Mouse (Mus musculus) midbrain, embryonic 10.5 days (tissue): ENCODE data around the gene Padi2. TPM values are rescaled to one million over a fixed set of nuclear protein-coding genes. Genes with fewer than 3 reads are reported as not detected.
A peak's percentile ranks its signal among the peaks of the same experiment; 100 is the strongest.

Experiments
- DNase-seq: peaks from one replicate; pipeline ENCODE4 v3.0.0-alpha.2; 2017; ENCODE audit warnings: low spot score
- H3K27ac ChIP-seq: fragments of 300-500 bp; sonication (generic); replicated peaks from 2 replicates; pipeline ENCODE4 v1.5.1; 2016; ENCODE audit warnings: mild to moderate bottlenecking
- H3K27me3 ChIP-seq: fragments of 300-500 bp; sonication (generic); 2 replicates; pipeline ENCODE4 v1.6.1; 2016; ENCODE audit warnings: low read depth, mild to moderate bottlenecking; ENCODE audit not compliant: poor library complexity, severe bottlenecking
- H3K36me3 ChIP-seq: fragments of 300-500 bp; sonication (generic); 2 replicates; pipeline ENCODE4 v1.6.1; 2016; ENCODE audit warnings: mild to moderate bottlenecking, moderate library complexity
- H3K4me1 ChIP-seq: fragments of 300-500 bp; sonication (generic); 2 replicates; pipeline ENCODE4 v1.6.1; 2016
- H3K4me3 ChIP-seq: fragments of 300-500 bp; sonication (generic); 2 replicates; pipeline ENCODE4 v1.5.1; 2016; ENCODE audit warnings: mild to moderate bottlenecking, moderate library complexity
- H3K9me3 ChIP-seq: fragments of 300-500 bp; sonication (generic); replicated peaks from 2 replicates; pipeline ENCODE4 v1.6.1; 2016; ENCODE audit warnings: mild to moderate bottlenecking
- WGBS: fragments of 180-500 bp; shearing (Covaris S2); methylation state at CpG from one replicate; pipeline ENCODE4 v1.1.7; 2016; 5-methylcytosine and 5-hydroxymethylcytosine counted together
- polyA plus RNA-seq: library from polyadenylated mRNA; unstranded; fragments of >200 nt; fragmentation: Nextera tagmentation; extraction: Ambion mirVana; gene quantifications from 2 replicates; pipeline ENCODE4 v1.2.1, GENCODE M21; 2016

Padi2 gene
- polyA plus RNA-seq, 1 experiment from 2014 or later: 0.15 TPM

- H3K4me1 ChIP-seq: peaks cover 18% of the 10 kb centered on the region
- H3K9me3 ChIP-seq: no peaks in the 10 kb centered on the region
- H3K4me3 ChIP-seq: no peak overlapping the region
- no peaks in the 10 kb centered on the region for H3K36me3 ChIP-seq
- no peak for DNase-seq
- WGBS: 92% methylated on average over 10 of the region's 10 CpGs
- peaks cover 23% of the 10 kb centered on the region for H3K27me3 ChIP-seq
- no peak overlapping the region for H3K27ac ChIP-seq
Observed at GRCm38 (mm10) chr4:140912271-140912833, 6.2 kb downstream of the Padi2 start.

- Histone ChIP-seq H3K27me3 (peaks cover 11% of the 10 kb centered on the region), H3K4me3 (no peak overlapping the region), H3K9me3 (no peaks in the 10 kb centered on the region), H3K4me1 (peaks cover 18% of the 10 kb centered on the region), H3K36me3 (no peaks in the 10 kb centered on the region), H3K27ac (no peak overlapping the region)
- 89% methylated on average over 9 of the region's 9 CpGs for WGBS
- no peak for DNase-seq
Observed at GRCm38 (mm10) chr4:140913565-140913964, 7.4 kb downstream of the Padi2 start.

GRCm38 (mm10) chr4:140914731-140915131 lies 8.6 kb downstream of the Padi2 start:
- Histone ChIP-seq H3K4me3 (no peak overlapping the region), H3K27ac (peak overlapping the region; percentile 63), H3K36me3 (no peaks in the 10 kb centered on the region), H3K27me3 (peaks cover 1% of the 10 kb centered on the region; the same call in 1 of the 2 replicates), H3K9me3 (no peaks in the 10 kb centered on the region), H3K4me1 (peaks cover 22% of the 10 kb centered on the region)
- 55% methylated on average over 6 of the region's 6 CpGs for WGBS
- DNase-seq: no peak

GRCm38 (mm10) chr4:140915235-140915634 lies 9.1 kb downstream of the Padi2 start:
- Histone ChIP-seq H3K9me3 (no peaks in the 10 kb centered on the region), H3K27ac (peak overlapping the region; percentile 63), H3K36me3 (no peaks in the 10 kb centered on the region), H3K4me1 (peaks cover 22% of the 10 kb centered on the region), H3K4me3 (no peak overlapping the region), H3K27me3 (no peaks in the 10 kb centered on the region)
- DNase-seq: no peak
- WGBS: 79% methylated on average over 3 of the region's 3 CpGs

- Histone ChIP-seq H3K27ac (no peak overlapping the region), H3K36me3 (no peaks in the 10 kb centered on the region), H3K4me1 (peaks cover 17% of the 10 kb centered on the region), H3K9me3 (no peaks in the 10 kb centered on the region), H3K27me3 (no peaks in the 10 kb centered on the region), H3K4me3 (no peak overlapping the region)
- WGBS: 88% methylated on average over 5 of the region's 5 CpGs
- no peak for DNase-seq
Observed at GRCm38 (mm10) chr4:140916296-140916695, 10.2 kb downstream of the Padi2 start.

GRCm38 (mm10) chr4:140917451-140917850 lies 11.3 kb downstream of the Padi2 start:
- 95% methylated on average over 9 of the region's 9 CpGs for WGBS
- H3K27ac ChIP-seq: no peak overlapping the region
- H3K27me3 ChIP-seq: no peaks in the 10 kb centered on the region
- DNase-seq: no peak
- no peaks in the 10 kb centered on the region for H3K9me3 ChIP-seq
- H3K4me3 ChIP-seq: no peak overlapping the region
- peaks cover 20% of the 10 kb centered on the region for H3K4me1 ChIP-seq
- H3K36me3 ChIP-seq: no peaks in the 10 kb centered on the region

- no peaks in the 10 kb centered on the region for H3K27me3 ChIP-seq
- no peaks in the 10 kb centered on the region for H3K9me3 ChIP-seq
- 80% methylated on average over 11 of the region's 11 CpGs for WGBS
- no peak overlapping the region for H3K27ac ChIP-seq
- no peak overlapping the region for H3K4me3 ChIP-seq
- DNase-seq: no peak
- H3K4me1 ChIP-seq: peaks cover 13% of the 10 kb centered on the region
- no peaks in the 10 kb centered on the region for H3K36me3 ChIP-seq
Observed at GRCm38 (mm10) chr4:140919974-140920836, 14.1 kb downstream of the Padi2 start.

GRCm38 (mm10) chr4:140922508-140922907 lies 16.4 kb downstream of the Padi2 start:
- Histone ChIP-seq H3K27me3 (no peaks in the 10 kb centered on the region), H3K27ac (no peak overlapping the region), H3K9me3 (no peaks in the 10 kb centered on the region), H3K4me1 (peaks cover 10% of the 10 kb centered on the region; the same call in 1 of the 2 replicates), H3K36me3 (no peaks in the 10 kb centered on the region), H3K4me3 (no peak overlapping the region)
- no peak for DNase-seq
- 87% methylated on average over 5 of the region's 5 CpGs for WGBS

GRCm38 (mm10) chr4:140925648-140926047 lies 19.5 kb downstream of the Padi2 start:
- no peaks in the 10 kb centered on the region for H3K27me3 ChIP-seq
- H3K4me1 ChIP-seq: 0 out of 2 replicates have a peak, but pooled peaks cover 3% of the 10 kb centered on the region
- WGBS: 86% methylated on average over 8 of the region's 8 CpGs
- no peak for DNase-seq
- H3K36me3 ChIP-seq: no peaks in the 10 kb centered on the region
- H3K4me3 ChIP-seq: no peak overlapping the region
- H3K9me3 ChIP-seq: no peaks in the 10 kb centered on the region
- H3K27ac ChIP-seq: no peak overlapping the region

- H3K27ac ChIP-seq: no peak overlapping the region
- no peaks in the 10 kb centered on the region for H3K9me3 ChIP-seq
- 88% methylated on average over 9 of the region's 9 CpGs for WGBS
- no peak overlapping the region for H3K4me3 ChIP-seq
- DNase-seq: no peak
- peaks cover 10% of the 10 kb centered on the region for H3K4me1 ChIP-seq
- no peaks in the 10 kb centered on the region for H3K36me3 ChIP-seq
- no peaks in the 10 kb centered on the region for H3K27me3 ChIP-seq
Observed at GRCm38 (mm10) chr4:140928349-140928748, 22.2 kb downstream of the Padi2 start.

GRCm38 (mm10) chr4:140929745-140930144 lies 23.6 kb downstream of the Padi2 start:
- no peak for DNase-seq
- no peak overlapping the region for H3K27ac ChIP-seq
- H3K4me3 ChIP-seq: no peak overlapping the region
- no peaks in the 10 kb centered on the region for H3K27me3 ChIP-seq
- H3K36me3 ChIP-seq: no peaks in the 10 kb centered on the region
- 78% methylated on average over 8 of the region's 8 CpGs for WGBS
- no peaks in the 10 kb centered on the region for H3K9me3 ChIP-seq
- peaks cover 10% of the 10 kb centered on the region for H3K4me1 ChIP-seq

- no peak for DNase-seq
- Histone ChIP-seq H3K4me1 (peaks cover 15% of the 10 kb centered on the region), H3K27me3 (no peaks in the 10 kb centered on the region), H3K4me3 (no peak overlapping the region), H3K9me3 (no peaks in the 10 kb centered on the region), H3K27ac (0 out of 2 replicates have a peak overlapping the region, but pooled peaks have one; percentile 23), H3K36me3 (no peaks in the 10 kb centered on the region)
- WGBS: 79% methylated on average over 10 of the region's 10 CpGs
Observed at GRCm38 (mm10) chr4:140930900-140931470, 24.8 kb downstream of the Padi2 start.

- peaks cover 15% of the 10 kb centered on the region for H3K4me1 ChIP-seq
- H3K9me3 ChIP-seq: peaks cover 11% of the 10 kb centered on the region
- peak overlapping the region; percentile 67; the same call in 1 of the 2 replicates for H3K27ac ChIP-seq
- H3K4me3 ChIP-seq: no peak overlapping the region
- DNase-seq: no peak
- WGBS: 78% methylated on average over 9 of the region's 9 CpGs
- H3K27me3 ChIP-seq: no peaks in the 10 kb centered on the region
- no peaks in the 10 kb centered on the region for H3K36me3 ChIP-seq
Observed at GRCm38 (mm10) chr4:140935643-140936042, 29.5 kb downstream of the Padi2 start.
